Mouse (Mus musculus) left cerebral cortex, adult 18-20 months (tissue): ENCODE data around the gene Mrps34. TPM values are rescaled to one million over a fixed set of nuclear protein-coding genes. Genes with fewer than 3 reads are reported as not detected.

Experiments
- total RNA-seq, 2 experiments: library from RNA; stranded (reverse); gene quantifications; 2 replicates each; pipeline ENCODE4 v1.2.3; 2021

Mrps34 gene
- total RNA-seq, 2 experiments from 2014 or later, result 69.0 to 72.9 TPM

Other genes with a start within 250 kb of the Mrps34 start
- gene Slc9a3r2, start 244.8 kb upstream of the Mrps34 start, total RNA-seq, result 10 to 100 TPM; 47.3 to 52.7 TPM
- 1 to 10 TPM; 2.1 TPM for gene Npw, start 236.7 kb upstream of the Mrps34 start, total RNA-seq
- 10 to 100 TPM; 41.4 to 45.5 TPM for gene Zfp598, start 225.4 kb upstream of the Mrps34 start, total RNA-seq
- gene Syngr3, start 205.2 kb upstream of the Mrps34 start, total RNA-seq, result 100 to 1,000 TPM; 191 to 195 TPM
- gene Gfer, start 199.0 kb upstream of the Mrps34 start, total RNA-seq, result 10 to 100 TPM; 20.6 to 23.9 TPM
- gene Noxo1, start 198.9 kb upstream of the Mrps34 start, total RNA-seq, result 1 to 10 TPM; 1.9 to 2.1 TPM
- 10 to 100 TPM; 28.5 to 30.5 TPM for gene Tbl3, start 187.5 kb upstream of the Mrps34 start, total RNA-seq
- under 1 TPM in 1 of 2 experiments, not detected in 1; 0.56 TPM for gene Rnf151, start 177.1 kb upstream of the Mrps34 start, total RNA-seq
- gene Rps2, start 177.0 kb upstream of the Mrps34 start, total RNA-seq, result 100 to 1,000 TPM; 268 to 301 TPM
- 100 to 1,000 TPM; 220 to 246 TPM for gene Ndufb10, start 170.6 kb upstream of the Mrps34 start, total RNA-seq
- gene Rpl3l, start 167.3 kb upstream of the Mrps34 start, total RNA-seq, result under 1 TPM; 0.40 to 0.65 TPM
- 10 to 100 TPM; 34.9 to 37.2 TPM for gene Msrb1, start 158.5 kb upstream of the Mrps34 start, total RNA-seq
- gene Hs3st6, start 142.1 kb upstream of the Mrps34 start, total RNA-seq, result 1 to 10 TPM in 1 of 2 experiments, under 1 TPM in 1; 0.30 to 1.0 TPM
- gene Meiob, start 90.8 kb upstream of the Mrps34 start, total RNA-seq, result not detected
- gene Hagh, start 55.0 kb upstream of the Mrps34 start, total RNA-seq, result 100 to 1,000 TPM; 136 to 146 TPM
- gene Fahd1, start 44.8 kb upstream of the Mrps34 start, total RNA-seq, result 10 to 100 TPM; 17.6 to 21.5 TPM
- gene Igfals, start 29.1 kb upstream of the Mrps34 start, total RNA-seq, result not detected
- 10 to 100 TPM; 30.4 to 31.0 TPM for gene Nubp2, start 8.8 kb upstream of the Mrps34 start, total RNA-seq
- gene Spsb3, start 8.5 kb upstream of the Mrps34 start, total RNA-seq, result 10 to 100 TPM; 60.3 to 60.7 TPM
- 10 to 100 TPM; 47.5 to 51.1 TPM for gene Eme2, start within 50 bp of the Mrps34 start, total RNA-seq
- gene Nme3, start 1.4 kb downstream of the Mrps34 start, total RNA-seq, result 10 to 100 TPM; 51.8 to 54.1 TPM
- 100 to 1,000 TPM; 383 to 387 TPM for gene Mapk8ip3, start 41.9 kb downstream of the Mrps34 start, total RNA-seq
- gene Jpt2, start 65.6 kb downstream of the Mrps34 start, total RNA-seq, result 1 to 10 TPM; 4.9 to 5.2 TPM
- 10 to 100 TPM; 29.7 to 30.3 TPM for gene Cramp1l, start 120.7 kb downstream of the Mrps34 start, total RNA-seq
- 10 to 100 TPM; 20.1 to 20.9 TPM for gene Ift140, start 121.0 kb downstream of the Mrps34 start, total RNA-seq
- gene Tmem204, start 188.5 kb downstream of the Mrps34 start, total RNA-seq, result 1 to 10 TPM; 8.9 to 9.4 TPM
- 10 to 100 TPM; 28.4 to 34.4 TPM for gene Telo2, start 220.9 kb downstream of the Mrps34 start, total RNA-seq
- under 1 TPM; 0.54 to 0.67 TPM for gene Ptx4, start 225.6 kb downstream of the Mrps34 start, total RNA-seq
- gene Clcn7, start 238.3 kb downstream of the Mrps34 start, total RNA-seq, result 10 to 100 TPM; 46.9 to 47.0 TPM